Mouse (Mus musculus): Measurements from ENCODE around the gene Rlf.

The Rlf gene

GRCm38 (mm10) chr4:121163501-121164030, 51.3 kb downstream of the Rlf start:
- no peak for DNase-seq

DNA sequence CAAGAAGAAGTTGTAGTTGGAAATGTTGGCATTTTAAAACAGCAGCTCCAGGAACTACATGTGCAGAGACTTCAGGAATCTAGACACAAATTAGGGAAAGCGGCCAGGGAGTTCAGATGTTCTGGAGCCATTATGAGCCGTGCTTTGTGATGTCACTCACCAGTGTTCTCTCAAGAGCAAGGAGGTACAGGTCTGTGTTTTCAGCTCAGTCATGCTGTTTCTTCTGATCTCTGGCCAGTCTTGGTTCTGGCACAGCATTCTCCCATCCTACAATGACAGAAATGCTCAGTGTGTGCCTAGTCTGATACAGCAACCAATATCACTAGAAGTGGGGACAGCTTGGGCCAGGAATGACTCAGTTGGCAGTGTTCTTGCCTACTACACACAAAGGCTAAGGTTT, 105.8 kb downstream of the Rlf start, which contains the start of gene Tmco2:
Gene Tmco2 (minus strand): TSS at position 101 of the 400 bp plus-strand sequence.
- DNase-seq, result no peak

- no peak for DNase-seq
Measured at GRCm38 (mm10) chr4:121103304-121103703, 111.6 kb downstream of the Rlf start.

- DNase-seq, result peak; percentile 60 to 72
Measured at GRCm38 (mm10) chr4:121097650-121098378, 117.1 kb downstream of the Rlf start, which contains the start of gene Zmpste24. Gene Zmpste24 (minus strand): TSS chr4:121098241.
